Mouse (Mus musculus) small intestine, adult 2 months (tissue): ENCODE data around the gene Pex19.

Source experiments
- CTCF ChIP-seq: fragments of 200-500 bp; IDR thresholded peaks from 2 replicates; pipeline ENCODE4 v1.5.1; 2012; ENCODE audit warnings: low read depth, mild to moderate bottlenecking, control low read depth, inconsistent platforms, low read length, moderate library complexity, mixed read lengths; ENCODE audit not compliant: insufficient replicate concordance, insufficient read length; ENCODE audit errors: extremely low read depth
- POLR2A ChIP-seq: fragments of 200-500 bp; IDR thresholded peaks from 2 replicates; pipeline ENCODE4 v1.6.1; 2012; ENCODE audit warnings: low read depth, mild to moderate bottlenecking, control low read depth, inconsistent platforms, low read length, moderate library complexity

DNA sequence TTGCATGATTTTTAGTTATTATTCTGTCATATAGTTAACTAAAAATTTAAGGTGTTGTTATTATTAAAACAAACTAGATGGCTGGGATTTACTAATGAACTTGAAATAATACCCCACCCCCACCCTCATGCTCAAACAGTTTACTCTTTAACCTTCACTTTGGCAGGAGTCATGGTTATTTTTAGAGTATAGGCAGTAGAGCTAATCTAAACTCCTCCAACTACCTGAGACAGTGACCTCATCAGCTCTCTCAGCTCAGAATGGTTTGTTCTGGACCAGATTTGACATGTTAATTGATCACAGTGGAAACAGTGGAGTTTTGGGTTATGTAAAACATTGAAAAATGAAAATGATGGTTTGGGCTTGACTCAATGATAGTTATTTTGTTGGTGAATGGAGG, 34.0 kb downstream of the Pex19 start:
- TF ChIP-seq CTCF (no peak), POLR2A (no peak)
